Mouse (Mus musculus): ENCODE data around the gene Crybg1.
"Not testable (repeated sequence)": the region's sequence is repeated elsewhere in the genome, so short reads cannot be mapped to it uniquely, and the experiment has no call there.

Gene Crybg1

GRCm38 (mm10) chr10:43943736-43944135 lies 204.9 kb downstream of the Crybg1 start:
- DNase-seq, result no peak

- no peak for DNase-seq
Measured at GRCm38 (mm10) chr10:43939136-43939662, 209.5 kb downstream of the Crybg1 start.

GRCm38 (mm10) chr10:43928596-43928995 lies 220.1 kb downstream of the Crybg1 start:
- no peak for DNase-seq

- DNase-seq, result no peak
Measured at GRCm38 (mm10) chr10:43927736-43928135, 220.9 kb downstream of the Crybg1 start.

- DNase-seq, result not testable (repeated sequence)
Measured at GRCm38 (mm10) chr10:43925776-43926175, 222.9 kb downstream of the Crybg1 start.

- DNase-seq, result no peak
Measured at GRCm38 (mm10) chr10:43923096-43923495, 225.6 kb downstream of the Crybg1 start.

GRCm38 (mm10) chr10:43918696-43919608 lies 229.7 kb downstream of the Crybg1 start:
- DNase-seq, result peak; percentile 83

- no peak for DNase-seq
Measured at GRCm38 (mm10) chr10:43916737-43917136, 231.9 kb downstream of the Crybg1 start.

- no peak for DNase-seq
Measured at GRCm38 (mm10) chr10:43916181-43916580, 232.5 kb downstream of the Crybg1 start.

- DNase-seq, result no peak
Measured at GRCm38 (mm10) chr10:43912236-43912635, 236.4 kb downstream of the Crybg1 start.

GRCm38 (mm10) chr10:43910873-43911142 lies 237.8 kb downstream of the Crybg1 start:
- no peak for DNase-seq

GRCm38 (mm10) chr10:43910032-43910872 lies 238.4 kb downstream of the Crybg1 start:
- no peak for DNase-seq

GRCm38 (mm10) chr10:43904569-43904968 lies 244.1 kb downstream of the Crybg1 start:
- DNase-seq, result no peak

GRCm38 (mm10) chr10:43901578-43902194 lies 247.0 kb downstream of the Crybg1 start, which contains the start of the genes Qrsl1 and Rtn4ip1:
TSS of gene Qrsl1 (minus strand) at chr10:43901745.
TSS of gene Rtn4ip1 (plus strand) at chr10:43901807.
- DNase-seq, result peak; percentile 97

GRCm38 (mm10) chr10:43900883-43901570 lies 247.6 kb downstream of the Crybg1 start:
- DNase-seq, result no peak

All from retina, postnatal 1 day (tissue).